Mouse (Mus musculus) hindbrain, embryonic 11.5 days (tissue): ENCODE results near the gene Stom. TPM values are rescaled to one million over a fixed set of nuclear protein-coding genes. Genes with fewer than 3 reads are reported as not detected.
A peak's percentile ranks its signal among the peaks of the same experiment; 100 is the strongest.

Experiments
- ATAC-seq: fragments of 200-750 bp; cut with Nextera tagmentation; 2 replicates; pipeline ENCODE4 v1.8.0; 2017; ENCODE audit warnings: mild to moderate bottlenecking, moderate TSS enrichment, moderate library complexity; ENCODE audit not compliant: low FRiP score
- DNase-seq: peaks from one replicate; pipeline ENCODE4 v3.0.0-alpha.2; 2015; ENCODE audit warnings: low spot score
- H3K27ac ChIP-seq: fragments of 300-500 bp; sonication (generic); 2 replicates; pipeline ENCODE4 v1.5.1; 2014; ENCODE audit warnings: mild to moderate bottlenecking, low read depth, low read length
- H3K27me3 ChIP-seq: fragments of 300-500 bp; sonication (generic); 2 replicates; pipeline ENCODE4 v1.6.1; 2014; ENCODE audit warnings: mild to moderate bottlenecking, low read length, moderate library complexity, mixed read lengths; ENCODE audit not compliant: control insufficient read depth, insufficient read depth
- H3K36me3 ChIP-seq: fragments of 300-500 bp; sonication (generic); 2 replicates; pipeline ENCODE4 v1.6.1; 2014; ENCODE audit warnings: mild to moderate bottlenecking, low read length, moderate library complexity, mixed read lengths; ENCODE audit not compliant: control insufficient read depth, insufficient read depth
- H3K4me1 ChIP-seq: fragments of 300-500 bp; sonication (generic); replicated peaks from 2 replicates; pipeline ENCODE4 v1.6.1; 2014; ENCODE audit warnings: low read length, mixed read lengths; ENCODE audit not compliant: control insufficient read depth, insufficient read depth
- H3K4me2 ChIP-seq: fragments of 300-500 bp; sonication (generic); replicated peaks from 2 replicates; pipeline ENCODE4 v1.6.1; 2014; ENCODE audit warnings: mild to moderate bottlenecking, low read depth, low read length
- H3K4me3 ChIP-seq: fragments of 300-500 bp; sonication (generic); 2 replicates; pipeline ENCODE4 v1.5.1; 2014; ENCODE audit warnings: low read depth, low read length
- H3K9ac ChIP-seq: fragments of 300-500 bp; sonication (generic); 2 replicates; pipeline ENCODE4 v1.6.1; 2014; ENCODE audit warnings: low read depth, low read length
- H3K9me3 ChIP-seq: fragments of 300-500 bp; sonication (generic); 2 replicates; pipeline ENCODE4 v1.6.1; 2016; ENCODE audit warnings: low read length; ENCODE audit not compliant: control insufficient read depth
- WGBS: fragments of 180-500 bp; shearing (Covaris S2); extraction: QIAGEN DNeasy Blood & Tissue Kit; methylation state at CpG from one replicate; pipeline ENCODE4 v1.1.7; 2014; 5-methylcytosine and 5-hydroxymethylcytosine counted together
- polyA plus RNA-seq: library from polyadenylated mRNA; unstranded; fragments of >200 nt; fragmentation: Nextera tagmentation; extraction: Ambion mirVana; gene quantifications from 2 replicates; pipeline ENCODE4 v1.2.1, GENCODE M21; 2014

Stom gene
- polyA plus RNA-seq, 1 experiment from 2014 or later: 14.5 TPM

DNA sequence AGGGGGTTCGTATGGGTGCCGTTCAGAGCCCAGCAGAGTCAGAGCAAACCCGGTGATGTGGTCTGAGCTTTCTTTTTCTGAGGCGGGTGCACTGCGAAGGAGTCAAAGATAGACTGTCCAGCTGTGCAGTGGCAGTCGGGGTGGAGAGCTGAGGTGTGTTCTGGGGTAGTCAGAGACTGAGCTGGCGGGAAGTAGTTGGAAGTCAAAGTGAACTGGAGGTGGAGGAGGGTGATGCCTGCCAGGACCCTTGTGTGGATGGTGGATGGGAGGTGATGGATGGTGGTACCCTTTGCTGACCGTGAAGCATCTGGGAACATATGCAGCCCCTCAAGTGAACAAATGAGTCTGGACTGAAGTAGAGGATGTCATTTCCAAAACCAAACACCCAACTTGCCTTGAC is 71.0 kb downstream of the Stom start:
- Histone ChIP-seq H3K9me3 (no peaks in the 10 kb centered on the region), H3K27ac (no peak overlapping the region), H3K4me1 (no peaks in the 10 kb centered on the region; the same call in 1 of the 2 replicates), H3K9ac (no peak overlapping the region), H3K4me2 (no peak overlapping the region), H3K36me3 (no peaks in the 10 kb centered on the region), H3K27me3 (no peaks in the 10 kb centered on the region), H3K4me3 (no peak overlapping the region)
- WGBS: 76% methylated on average over 8 of the region's 8 CpGs
- ATAC-seq (no peak), DNase-seq (no peak)

- Histone ChIP-seq H3K27ac (no peak overlapping the region), H3K9ac (no peak overlapping the region), H3K27me3 (no peaks in the 10 kb centered on the region), H3K4me1 (no peaks in the 10 kb centered on the region; the same call in 1 of the 2 replicates), H3K36me3 (no peaks in the 10 kb centered on the region), H3K9me3 (no peaks in the 10 kb centered on the region), H3K4me3 (no peak overlapping the region), H3K4me2 (no peak overlapping the region)
- peak; percentile 55 for DNase-seq
- 52% methylated on average over 8 of the region's 8 CpGs for WGBS
- ATAC-seq: peak; percentile 49; the same call in 1 of the 2 replicates
These were observed 71.5 kb downstream of the Stom start for GRCm38 (mm10) chr2:35265296-35265695.

DNA sequence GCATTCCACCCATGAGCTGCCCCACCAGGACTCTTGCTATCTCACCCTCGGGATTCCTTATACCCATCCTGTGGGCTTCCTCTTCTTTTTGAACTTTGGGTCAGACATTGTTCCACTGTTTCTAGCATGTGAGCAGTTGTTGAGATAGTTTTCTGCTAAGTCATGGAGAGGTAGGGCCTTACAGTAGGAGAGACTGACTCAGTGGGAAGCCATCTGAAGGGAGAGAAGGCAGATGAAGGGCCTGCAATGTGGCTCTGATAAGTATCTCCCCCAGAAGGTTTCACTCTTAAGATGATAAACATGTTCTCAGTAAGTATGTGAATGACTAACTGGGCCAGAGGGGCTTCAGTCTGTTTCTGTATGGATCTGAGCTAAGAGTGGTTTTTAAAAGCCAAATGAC is 72.7 kb downstream of the Stom start:
- Histone ChIP-seq H3K4me3 (no peak overlapping the region), H3K27ac (no peak overlapping the region), H3K36me3 (no peaks in the 10 kb centered on the region), H3K9me3 (no peaks in the 10 kb centered on the region), H3K9ac (no peak overlapping the region), H3K4me2 (no peak overlapping the region), H3K4me1 (no peaks in the 10 kb centered on the region), H3K27me3 (no peaks in the 10 kb centered on the region)
- ATAC-seq (no peak), DNase-seq (no peak)
- WGBS: 90% methylated on average over 1 of the region's 1 CpGs

Other genes with a start within 250 kb of the Stom start
- not detected in 2 replicates for gene AI182371, start 235.4 kb downstream of the Stom start, polyA plus RNA-seq
- gene Cntrl, start 227.5 kb downstream of the Stom start, polyA plus RNA-seq: 33.0 and 38.6 TPM in 2 replicates
- 297 and 327 TPM in 2 replicates for gene Rab14, start 135.9 kb downstream of the Stom start, polyA plus RNA-seq
- gene Gsn, start 80.6 kb downstream of the Stom start, polyA plus RNA-seq: 39.9 and 40.2 TPM in 2 replicates
- gene 4930568D16Rik, start 30.8 kb upstream of the Stom start, polyA plus RNA-seq: not detected in 2 replicates
- gene 4930402F06Rik, start 60.2 kb upstream of the Stom start, polyA plus RNA-seq: not detected in 2 replicates
- gene Ggta1, start 126.3 kb upstream of the Stom start, polyA plus RNA-seq: 5.6 and 5.9 TPM in 2 replicates
- 37.8 and 47.9 TPM in 2 replicates for gene Dab2ip, start 221.3 kb upstream of the Stom start, polyA plus RNA-seq